Comparison of ENCODE assay signal across 8 mouse cellular contexts in genomic region chr7:80386235-80386930, GRCm38 (mm10). TPM values are rescaled to one million over a fixed set of nuclear protein-coding genes. Genes with fewer than 3 reads are reported as not detected.
A peak's percentile ranks its signal among the peaks of the same experiment; 100 is the strongest.
DNase-seq lines count a peak whose midpoint lies in the region; ATAC-seq and TF ChIP-seq lines count a peak whose summit lies in the region.

No protein-coding gene starts in this region.

- H3K27me3 ChIP-seq in embryonic facial prominence, embryonic 12.5 days: no peaks in the 10 kb centered on the region
- H3K27me3 ChIP-seq in limb, embryonic 15.5 days: 0 out of 2 replicates have a peak, but pooled peaks cover 6% of the 10 kb centered on the region
- H3K27me3 ChIP-seq in midbrain, postnatal 0 days (ENCODE audit: insufficient read depth, low read length): no peaks in the 10 kb centered on the region; the same call in 1 of the 2 replicates

- ATAC-seq in embryonic facial prominence, embryonic 12.5 days (ENCODE audit: insufficient number of reproducible peaks, insufficient read depth, low FRiP score, low TSS enrichment): peak; percentile 61; the same call in 1 of the 2 replicates
- peak; percentile 57; the same call in 1 of the 2 replicates for ATAC-seq in limb, embryonic 15.5 days (ENCODE audit: insufficient number of reproducible peaks, low FRiP score, low TSS enrichment, low read depth)
- peak; percentile 51; the same call in 1 of the 2 replicates for ATAC-seq in midbrain, postnatal 0 days (ENCODE audit: low FRiP score)

- H3K9me3 ChIP-seq in embryonic facial prominence, embryonic 12.5 days: no peaks in the 10 kb centered on the region
- no peaks in the 10 kb centered on the region for H3K9me3 ChIP-seq in limb, embryonic 15.5 days
- H3K9me3 ChIP-seq in midbrain, postnatal 0 days (ENCODE audit: low read length): no peaks in the 10 kb centered on the region

- WGBS in embryonic facial prominence, embryonic 12.5 days: 31% methylated on average over 18 of the region's 18 CpGs
- 40% methylated on average over 18 of the region's 18 CpGs for WGBS in limb, embryonic 15.5 days
- WGBS in midbrain, postnatal 0 days: 33% methylated on average over 18 of the region's 18 CpGs

- H3K4me2 ChIP-seq in embryonic facial prominence, embryonic 12.5 days (replicated peaks): peak overlapping the region; percentile 55
- peak overlapping the region; percentile 53 for H3K4me2 ChIP-seq in limb, embryonic 15.5 days
- no peak overlapping the region for H3K4me2 ChIP-seq in midbrain, postnatal 0 days (ENCODE audit: low read depth, low read length, poor library complexity, severe bottlenecking)

- H3K4me1 ChIP-seq in embryonic facial prominence, embryonic 12.5 days: peaks cover 26% of the 10 kb centered on the region
- H3K4me1 ChIP-seq in limb, embryonic 15.5 days: peaks cover 38% of the 10 kb centered on the region
- no peaks in the 10 kb centered on the region for H3K4me1 ChIP-seq in midbrain, postnatal 0 days (ENCODE audit: insufficient read depth, low read length)

- peak overlapping the region; percentile 16; the same call in 1 of the 2 replicates for H3K9ac ChIP-seq in embryonic facial prominence, embryonic 12.5 days
- no peak overlapping the region for H3K9ac ChIP-seq in limb, embryonic 15.5 days
- no peak overlapping the region for H3K9ac ChIP-seq in midbrain, postnatal 0 days (replicated peaks; ENCODE audit: low read length, poor library complexity, severe bottlenecking)

- peak; percentile 61 for DNase-seq in 3134 (ENCODE audit: extremely low read depth, insufficient read length, low spot score)
- peak; percentile 94 for DNase-seq in adrenal gland, postnatal 14 days
- DNase-seq in heart, adult 18-20 months: peak; percentile 92 to 97
- peak; percentile 91 for DNase-seq in kidney, adult 18-20 months
- DNase-seq in midbrain, postnatal 0 days (ENCODE audit: low spot score): peak; percentile 94
- peak; percentile 77 to 89 for DNase-seq in spleen, postnatal 14 days (ENCODE audit: low spot score in 2 of 2)

- H3K4me3 ChIP-seq in embryonic facial prominence, embryonic 12.5 days: no peak overlapping the region
- peak overlapping the region; percentile 39 for H3K4me3 ChIP-seq in limb, embryonic 15.5 days
- H3K4me3 ChIP-seq in midbrain, postnatal 0 days (ENCODE audit: low read depth, low read length): no peak overlapping the region

- peak; percentile 96 for TF ChIP-seq CTCF in midbrain, postnatal 0 days (IDR thresholded peaks at IDR 0.05)

- peaks cover 15% of the 10 kb centered on the region for H3K36me3 ChIP-seq in embryonic facial prominence, embryonic 12.5 days
- H3K36me3 ChIP-seq in limb, embryonic 15.5 days: peaks cover 40% of the 10 kb centered on the region
- H3K36me3 ChIP-seq in midbrain, postnatal 0 days (ENCODE audit: insufficient read depth, low read length): peaks cover 19% of the 10 kb centered on the region

- 0 out of 2 replicates have a peak overlapping the region, but pooled peaks have one; percentile 67 for H3K27ac ChIP-seq in embryonic facial prominence, embryonic 12.5 days
- peak overlapping the region; percentile 71 for H3K27ac ChIP-seq in limb, embryonic 15.5 days
- H3K27ac ChIP-seq in midbrain, postnatal 0 days (ENCODE audit: low read depth, low read length): no peak overlapping the region

RNA-seq across cellular contexts. Expression of gene Fes, which starts 1.4 kb away (rescaled TPM):
- total RNA-seq in adrenal gland, postnatal 14 days (2021): 12.8 and 13.0 TPM in 2 replicates
- polyA plus RNA-seq in embryonic facial prominence, embryonic 12.5 days (2016; fragmentation: Nextera tagmentation; extraction: Ambion mirVana): 11.0 and 12.2 TPM in 2 replicates
- total RNA-seq in heart, adult 18-20 months (2021): 10 to 100 TPM in 1 of 2 experiments, 1 to 10 TPM in 1; 9.9 to 11.4 TPM
- 14.8 and 15.8 TPM in 2 replicates for polyA plus RNA-seq in limb, embryonic 15.5 days (2015; fragmentation: Nextera tagmentation; extraction: Ambion mirVana)
- 4.3 and 7.9 TPM in 2 replicates for total RNA-seq in midbrain, postnatal 0 days (2014; rRNA removed)
- 3.1 and 3.7 TPM in 2 replicates for polyA plus RNA-seq in midbrain, postnatal 0 days (2015; fragmentation: Nextera tagmentation; extraction: Ambion mirVana)

RNA-seq across cellular contexts. Expression of gene Man2a2, which starts 15.2 kb away (rescaled TPM):
- total RNA-seq in adrenal gland, postnatal 14 days (2021): 61.4 and 82.8 TPM in 2 replicates
- 31.0 and 31.6 TPM in 2 replicates for polyA plus RNA-seq in embryonic facial prominence, embryonic 12.5 days (2016; fragmentation: Nextera tagmentation; extraction: Ambion mirVana)
- 10 to 100 TPM; 54.6 to 55.7 TPM for total RNA-seq in heart, adult 18-20 months (2021)
- polyA plus RNA-seq in limb, embryonic 15.5 days (2015; fragmentation: Nextera tagmentation; extraction: Ambion mirVana): 15.7 and 17.6 TPM in 2 replicates
- total RNA-seq in midbrain, postnatal 0 days (2014; rRNA removed): 59.1 and 70.2 TPM in 2 replicates
- 13.7 and 16.6 TPM in 2 replicates for polyA plus RNA-seq in midbrain, postnatal 0 days (2015; fragmentation: Nextera tagmentation; extraction: Ambion mirVana)

RNA-seq across cellular contexts. Expression of gene Furin, which starts 18.9 kb away (rescaled TPM):
- total RNA-seq in adrenal gland, postnatal 14 days (2021): 138 and 140 TPM in 2 replicates
- 9.7 and 10.7 TPM in 2 replicates for polyA plus RNA-seq in embryonic facial prominence, embryonic 12.5 days (2016; fragmentation: Nextera tagmentation; extraction: Ambion mirVana)
- 100 to 1,000 TPM; 103 to 114 TPM for total RNA-seq in heart, adult 18-20 months (2021)
- polyA plus RNA-seq in limb, embryonic 15.5 days (2015; fragmentation: Nextera tagmentation; extraction: Ambion mirVana): 12.8 and 13.7 TPM in 2 replicates
- 16.6 TPM in 2 replicates for total RNA-seq in midbrain, postnatal 0 days (2014; rRNA removed)
- 5.0 and 6.0 TPM in 2 replicates for polyA plus RNA-seq in midbrain, postnatal 0 days (2015; fragmentation: Nextera tagmentation; extraction: Ambion mirVana)

RNA-seq across cellular contexts. Expression of gene Hddc3, which starts 43.5 kb away (rescaled TPM):
- total RNA-seq in adrenal gland, postnatal 14 days (2021): 35.1 and 44.2 TPM in 2 replicates
- 23.2 and 27.4 TPM in 2 replicates for polyA plus RNA-seq in embryonic facial prominence, embryonic 12.5 days (2016; fragmentation: Nextera tagmentation; extraction: Ambion mirVana)
- total RNA-seq in heart, adult 18-20 months (2021): 10 to 100 TPM; 32.4 to 35.5 TPM
- polyA plus RNA-seq in limb, embryonic 15.5 days (2015; fragmentation: Nextera tagmentation; extraction: Ambion mirVana): 18.4 and 19.4 TPM in 2 replicates
- total RNA-seq in midbrain, postnatal 0 days (2014; rRNA removed): 35.9 and 36.7 TPM in 2 replicates
- 15.1 and 16.8 TPM in 2 replicates for polyA plus RNA-seq in midbrain, postnatal 0 days (2015; fragmentation: Nextera tagmentation; extraction: Ambion mirVana)

RNA-seq across cellular contexts. Expression of gene Unc45a, which starts 45.6 kb away (rescaled TPM):
- 52.5 and 59.0 TPM in 2 replicates for total RNA-seq in adrenal gland, postnatal 14 days (2021)
- polyA plus RNA-seq in embryonic facial prominence, embryonic 12.5 days (2016; fragmentation: Nextera tagmentation; extraction: Ambion mirVana): 60.3 and 61.0 TPM in 2 replicates
- 10 to 100 TPM; 15.8 to 16.0 TPM for total RNA-seq in heart, adult 18-20 months (2021)
- polyA plus RNA-seq in limb, embryonic 15.5 days (2015; fragmentation: Nextera tagmentation; extraction: Ambion mirVana): 51.4 and 51.7 TPM in 2 replicates
- total RNA-seq in midbrain, postnatal 0 days (2014; rRNA removed): 51.0 and 63.3 TPM in 2 replicates
- polyA plus RNA-seq in midbrain, postnatal 0 days (2015; fragmentation: Nextera tagmentation; extraction: Ambion mirVana): 54.6 and 55.9 TPM in 2 replicates
